Mouse (Mus musculus): ENCODE measurements around the gene Ubl3.
A peak's percentile ranks its signal among the peaks of the same experiment; 100 is the strongest.

The Ubl3 gene

DNA sequence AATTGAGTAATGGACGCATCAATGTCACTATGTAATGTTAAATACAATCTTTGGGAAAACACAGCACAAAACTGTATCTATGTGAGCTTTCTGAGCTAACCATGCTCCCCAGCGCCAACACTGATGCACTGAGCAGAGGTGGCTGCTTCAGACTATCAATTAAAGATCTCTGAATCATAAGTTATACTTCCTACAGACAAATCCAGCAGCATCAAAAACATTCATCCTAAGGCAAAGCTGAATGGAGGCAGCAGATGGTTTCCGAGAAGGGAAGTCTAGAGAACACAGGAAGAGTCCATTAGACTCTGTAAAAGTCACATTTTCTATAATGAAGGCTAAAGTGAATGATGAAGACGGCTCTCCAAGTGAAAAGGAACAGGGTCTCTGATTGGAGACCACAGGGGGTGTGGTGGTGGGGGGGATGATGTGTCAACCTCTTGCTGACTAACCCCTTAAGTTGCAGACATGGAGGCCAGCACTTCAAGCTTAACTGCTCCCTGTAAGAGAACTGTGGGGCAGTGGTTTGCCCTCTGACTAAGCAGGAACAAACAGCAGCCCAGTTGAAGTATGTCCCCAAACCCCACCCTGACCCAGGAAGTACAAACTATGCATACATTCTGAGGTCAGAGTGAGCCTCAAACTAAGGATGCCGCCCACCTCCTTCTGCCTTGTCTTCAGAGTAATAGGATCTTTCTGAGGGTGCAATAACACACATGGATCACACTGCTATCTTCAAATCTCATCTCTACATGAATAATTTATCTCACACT is 29.2 kb downstream of the Ubl3 start:
- DNase-seq = no peak

DNA sequence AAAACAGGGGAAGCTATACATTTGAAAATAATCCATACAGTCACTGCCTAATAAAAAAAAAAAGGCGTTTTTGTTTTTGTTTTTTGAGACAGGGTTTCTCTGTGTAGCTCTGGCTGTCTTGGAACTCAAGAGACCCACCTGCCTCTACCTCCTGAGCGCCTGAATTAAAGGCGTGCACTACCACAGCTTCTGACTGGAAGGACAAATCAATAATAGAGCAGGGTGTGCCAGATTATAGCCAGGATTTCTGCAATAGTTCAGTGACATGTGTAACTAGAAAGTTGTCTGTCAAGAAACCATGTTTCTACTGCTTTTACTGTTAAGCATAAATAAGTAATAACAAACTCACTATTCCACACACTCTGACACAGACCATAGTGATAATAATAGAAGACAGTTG is 30.2 kb downstream of the Ubl3 start:
- no peak for DNase-seq

DNA sequence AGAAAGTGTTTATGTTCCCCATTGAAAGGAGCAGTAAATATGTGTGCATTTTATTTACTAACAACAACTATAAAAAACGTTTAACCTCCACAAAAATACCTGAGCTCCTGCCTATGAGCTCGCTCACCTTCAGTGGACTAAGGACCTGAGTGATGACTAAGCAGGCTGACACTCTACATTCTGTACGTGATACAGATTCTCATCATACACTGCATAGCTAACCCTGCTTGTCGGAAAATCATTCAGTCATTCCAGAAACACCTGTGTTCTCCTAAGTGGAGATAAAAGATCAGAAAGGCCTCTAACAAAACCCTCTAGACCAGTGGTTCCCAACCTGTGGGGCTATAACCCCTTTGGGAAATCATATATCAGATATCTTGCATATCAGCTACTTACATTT is 35.1 kb downstream of the Ubl3 start:
- DNase-seq = no peak

DNA sequence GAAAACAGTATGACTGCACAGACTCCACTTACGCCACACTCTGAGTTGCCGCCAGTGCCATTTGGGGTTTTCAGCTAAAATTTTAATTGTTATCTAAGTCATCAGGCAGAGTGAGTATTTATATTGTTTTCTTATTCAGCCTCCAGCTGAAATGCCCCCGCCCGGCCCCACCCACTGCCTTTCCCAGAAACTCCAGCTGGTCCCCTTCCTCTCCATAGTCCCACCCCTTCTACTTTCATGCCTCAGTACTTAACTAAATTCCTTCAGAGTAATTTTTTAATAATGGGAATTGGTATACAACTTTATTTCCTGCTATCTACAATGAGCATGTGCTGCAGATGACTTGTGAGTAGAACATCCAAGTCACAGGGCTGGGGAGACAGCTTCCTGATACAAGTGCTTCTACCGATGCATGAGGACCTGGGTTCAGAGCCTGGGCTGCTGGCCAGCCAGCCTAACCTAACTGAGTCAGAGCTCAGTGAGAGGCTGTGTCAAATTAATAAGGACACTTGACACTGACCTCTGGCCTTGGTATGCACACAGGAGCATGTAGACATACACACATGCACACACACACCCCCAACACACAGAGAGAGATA is 40.4 kb downstream of the Ubl3 start:
- DNase-seq = no peak

DNA sequence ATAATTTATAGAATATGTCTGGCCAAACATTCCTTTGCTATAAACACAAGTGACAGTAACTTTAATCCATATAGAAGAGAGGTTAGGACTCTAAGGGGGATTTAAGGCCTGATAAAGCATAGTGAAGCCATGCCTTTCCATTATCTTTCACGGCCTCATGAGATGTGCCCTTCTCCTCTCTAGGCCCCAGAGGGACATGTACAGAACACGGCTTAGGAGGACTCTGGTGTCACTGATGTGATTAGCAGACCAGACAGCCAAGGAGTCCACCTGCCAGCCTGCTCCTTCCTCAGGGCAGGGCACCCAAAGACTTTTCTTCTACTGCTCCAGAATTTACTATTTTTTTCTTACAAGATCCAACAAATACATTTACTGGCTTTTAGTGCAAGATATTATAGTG is 42.3 kb downstream of the Ubl3 start:
- no peak for DNase-seq

DNA sequence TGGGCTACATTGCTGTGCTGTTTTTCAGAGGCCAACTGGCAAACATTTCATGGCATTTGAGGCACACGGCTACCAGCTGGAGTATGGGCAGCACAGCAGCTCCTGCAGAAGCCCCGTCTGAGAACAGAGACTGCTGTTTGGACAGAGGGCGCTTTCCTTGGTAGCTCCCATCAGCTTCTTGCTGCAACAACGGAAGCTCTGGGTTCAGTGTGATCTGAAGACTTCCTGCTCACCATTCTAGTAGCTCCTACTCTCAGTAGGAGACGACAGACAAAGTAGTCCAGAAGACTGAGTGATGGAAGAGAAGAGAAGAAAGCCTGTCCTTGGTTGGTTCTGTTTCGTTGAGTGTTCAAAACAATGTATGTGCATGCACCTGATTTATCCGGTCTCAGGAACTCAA is 42.9 kb downstream of the Ubl3 start:
- no peak for DNase-seq

DNA sequence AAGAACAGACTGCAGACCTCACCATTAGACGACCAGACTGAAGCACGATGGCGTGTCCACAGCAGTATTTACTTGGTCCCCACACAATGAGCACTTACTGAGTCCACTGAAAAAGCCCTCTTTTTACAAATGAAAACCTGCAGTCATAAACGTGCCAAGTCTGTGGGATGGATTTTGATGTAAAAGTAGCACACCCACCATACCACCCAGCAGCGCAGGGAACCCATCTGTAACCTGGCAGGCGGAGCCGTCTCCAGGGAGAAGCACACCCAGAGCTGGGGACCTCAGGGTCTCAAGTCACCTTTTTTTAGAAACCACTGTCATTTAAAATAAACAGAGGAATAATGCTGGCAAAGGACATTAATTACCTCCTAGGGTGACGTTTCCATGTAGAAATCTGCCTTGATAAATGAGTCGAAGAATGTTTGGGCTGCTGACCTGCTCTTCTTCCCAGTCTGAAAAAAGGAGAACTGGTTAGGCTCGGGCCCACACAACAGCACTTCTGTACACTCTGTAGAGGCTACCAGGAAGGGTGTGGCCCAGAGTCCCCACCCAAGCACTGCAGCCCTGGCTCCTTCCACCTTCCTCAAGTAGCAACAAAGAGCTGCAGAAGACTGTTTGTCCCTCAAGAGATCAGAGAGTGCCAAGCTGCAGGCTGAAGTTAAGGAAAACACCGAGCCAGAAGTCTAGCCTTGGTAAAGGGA is 43.5 kb downstream of the Ubl3 start:
- DNase-seq = no peak

DNA sequence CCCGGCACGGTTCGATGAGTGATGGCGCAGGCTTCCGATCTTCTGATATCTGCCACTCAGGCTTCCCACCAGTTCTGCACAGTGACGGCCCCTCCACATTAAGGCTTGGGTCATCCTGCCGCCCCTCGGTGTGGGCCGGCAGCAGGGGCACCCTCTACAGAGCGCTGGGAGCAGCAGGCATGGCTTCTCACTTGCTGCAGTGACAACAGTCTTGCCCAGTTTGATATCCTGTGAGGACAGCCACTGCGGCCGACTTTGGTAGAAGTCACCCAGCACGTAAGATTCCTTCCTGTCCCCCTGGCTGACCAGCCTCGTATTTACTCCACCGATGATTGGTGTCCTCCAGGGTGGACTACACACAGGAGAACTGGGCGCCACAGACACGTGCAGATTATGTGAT is 47.2 kb downstream of the Ubl3 start:
- no peak for DNase-seq

DNA sequence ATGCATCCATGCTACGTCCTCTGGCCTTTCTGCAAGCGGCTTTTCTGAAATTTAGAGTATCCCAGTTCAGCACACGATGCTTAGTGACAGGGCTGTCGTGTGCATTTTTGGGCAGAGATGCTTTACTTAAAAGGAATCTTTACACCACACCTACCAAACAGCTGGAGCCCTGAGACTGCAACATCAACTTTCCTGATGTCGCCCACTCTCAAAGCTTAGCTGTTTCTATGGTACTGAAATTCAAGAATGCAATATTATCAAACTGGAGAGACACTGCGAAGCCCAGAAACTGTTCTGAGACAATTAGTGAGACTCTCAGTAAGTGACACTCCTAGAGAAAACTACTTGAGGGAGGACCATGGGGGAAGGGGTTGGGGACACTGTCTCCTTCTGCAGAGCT is 50.4 kb downstream of the Ubl3 start:
- no peak for DNase-seq

DNA sequence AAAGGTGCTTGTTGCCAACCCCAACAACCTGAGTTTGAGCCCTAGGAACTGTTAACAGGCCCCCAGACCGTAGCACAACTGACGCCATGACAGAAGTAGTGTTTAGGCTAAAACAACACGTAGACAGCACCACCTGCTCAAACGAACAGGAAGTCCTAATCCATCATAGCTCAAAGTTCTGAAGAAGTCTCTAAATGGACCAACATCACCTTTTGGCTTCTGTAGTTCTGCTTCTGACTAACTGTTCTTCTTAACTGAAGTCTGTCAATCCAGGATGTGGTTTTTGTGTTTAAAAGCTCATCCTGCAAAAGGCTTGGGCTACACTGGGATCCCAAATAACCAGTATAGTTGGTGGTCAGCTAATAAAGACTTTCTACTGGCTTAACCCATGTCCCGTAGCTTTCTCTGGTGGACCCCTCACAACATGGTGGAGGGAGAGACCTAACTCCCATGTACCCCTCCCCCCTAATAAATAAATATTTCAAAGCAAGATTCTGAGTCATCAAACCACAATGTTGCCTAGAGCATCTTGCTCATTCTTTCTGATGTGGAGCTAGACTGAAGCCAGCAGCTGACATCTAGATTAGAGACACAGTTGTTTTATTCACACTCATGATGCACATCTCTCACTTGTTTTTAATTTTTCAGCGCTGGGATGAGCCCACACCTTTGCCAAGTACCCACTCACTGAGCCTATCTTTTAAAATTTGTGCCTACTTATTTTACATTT is 51.2 kb downstream of the Ubl3 start:
- no peak for DNase-seq

DNA sequence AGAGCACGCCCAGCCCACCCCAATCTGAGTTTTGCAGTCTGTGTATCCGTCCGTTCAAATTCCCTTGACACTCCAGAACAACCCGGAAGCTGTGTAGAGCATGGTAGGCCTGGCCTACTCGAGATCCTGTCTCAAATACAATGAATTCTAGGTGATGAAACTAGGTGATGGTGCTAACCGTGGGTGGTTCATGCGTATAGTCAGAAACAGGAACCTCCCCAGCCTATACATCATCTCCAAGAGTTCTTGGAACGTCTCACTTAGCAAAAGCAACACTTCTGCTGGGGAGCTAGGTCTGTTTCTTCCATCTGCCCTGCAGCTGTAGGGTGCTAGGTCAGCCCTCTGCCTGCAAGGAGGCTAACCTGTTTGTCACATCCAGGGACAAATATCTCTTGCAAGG is 52.1 kb downstream of the Ubl3 start:
- no peak for DNase-seq

DNA sequence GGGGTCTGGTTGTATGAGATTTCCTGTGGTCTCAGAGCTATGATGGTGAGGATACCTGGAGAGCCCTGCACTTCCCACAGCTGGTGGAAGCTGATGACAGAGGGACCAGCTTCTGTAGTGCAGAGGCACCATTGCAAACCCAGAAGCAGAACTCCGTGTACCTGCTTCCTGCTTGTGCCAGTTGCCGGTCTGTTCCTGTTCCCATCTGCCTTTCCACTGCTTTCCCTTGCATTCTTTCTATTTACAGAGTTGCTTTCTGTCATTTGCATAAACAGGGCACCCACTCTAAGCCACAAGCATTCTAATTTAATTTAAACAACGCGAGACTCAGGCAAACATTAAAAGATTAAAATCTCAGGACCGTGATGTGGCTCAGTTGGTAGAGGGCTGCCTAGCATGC is 53.0 kb downstream of the Ubl3 start:
- no peak for DNase-seq

DNA sequence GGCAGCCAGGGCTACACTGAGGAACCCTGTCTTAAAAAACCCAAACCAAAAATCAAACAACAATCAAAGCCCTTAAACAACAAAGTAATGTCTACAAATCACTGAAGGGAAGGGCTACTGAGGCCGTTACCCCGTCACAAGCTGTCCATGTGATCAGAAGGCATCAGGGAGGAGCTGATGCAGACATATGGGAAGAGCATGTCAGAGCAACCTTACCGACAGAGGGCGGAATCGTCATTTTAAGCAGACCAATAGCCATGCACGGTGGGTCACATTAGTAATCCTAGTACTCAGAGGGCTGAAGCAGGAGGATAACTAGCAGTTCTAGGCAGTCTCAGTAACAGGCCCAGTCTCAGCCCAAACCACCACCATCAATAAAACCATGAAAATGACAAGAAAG is 56.6 kb downstream of the Ubl3 start:
- DNase-seq = no peak

DNA sequence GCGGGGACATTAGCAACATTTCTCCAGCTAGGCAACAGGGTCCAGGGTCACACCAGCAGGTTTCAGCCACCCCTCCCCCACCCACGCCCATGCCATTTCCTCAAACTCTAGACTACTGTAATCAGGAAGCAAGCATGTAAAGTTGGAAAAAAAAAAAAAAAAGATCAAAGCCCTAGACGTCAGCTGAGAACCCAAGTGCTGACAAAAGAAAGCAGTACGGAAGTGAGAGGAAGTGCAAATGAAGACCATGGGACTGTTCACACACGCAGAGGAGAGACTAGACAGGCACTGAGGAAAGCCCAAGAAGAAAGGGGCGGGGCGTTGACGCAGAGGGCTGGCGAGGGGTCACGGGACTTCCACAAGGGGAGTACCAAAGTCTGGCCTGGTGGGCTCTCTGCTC is 57.4 kb downstream of the Ubl3 start:
- peak; percentile 60 to 76 for DNase-seq

DNA sequence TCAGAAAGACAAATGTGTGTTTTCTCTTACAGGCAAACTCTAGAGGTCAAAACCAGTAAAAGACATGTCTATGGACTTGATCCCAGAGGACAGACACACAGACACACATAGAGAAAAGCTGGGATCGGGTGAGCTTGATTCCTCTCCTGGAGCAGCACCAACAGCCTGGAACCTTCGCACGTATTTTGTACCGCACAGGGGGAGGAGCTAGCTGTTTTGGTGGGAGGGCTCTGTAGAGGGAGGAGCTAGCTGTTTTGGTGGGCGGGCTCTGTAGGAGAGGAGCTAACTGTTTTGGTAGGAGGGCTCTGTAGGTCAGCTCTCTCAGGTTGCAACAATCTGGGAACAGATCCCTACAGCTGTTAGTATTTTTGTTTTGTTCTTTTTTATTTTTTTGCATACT is 58.3 kb downstream of the Ubl3 start:
- DNase-seq = no peak

DNA sequence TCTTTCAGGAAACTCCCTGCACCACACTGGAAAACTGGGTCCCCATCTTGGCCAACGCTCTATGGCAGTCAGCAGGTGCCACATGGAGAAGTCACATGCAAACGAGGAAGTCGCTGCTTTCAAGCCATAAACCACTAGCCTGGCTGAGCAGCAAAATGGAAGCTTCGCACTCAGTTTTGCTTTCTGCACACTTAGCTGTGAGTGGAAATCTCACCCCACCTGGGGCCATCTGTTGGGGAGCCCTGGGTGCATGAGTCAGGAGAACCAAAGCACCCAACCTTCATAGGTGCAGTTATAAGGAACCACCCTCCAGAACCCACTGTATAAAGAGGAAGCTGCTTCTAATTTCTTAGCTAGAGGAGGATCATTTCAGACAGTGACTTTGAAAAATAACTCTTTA is 59.6 kb downstream of the Ubl3 start:
- no peak for DNase-seq

DNA sequence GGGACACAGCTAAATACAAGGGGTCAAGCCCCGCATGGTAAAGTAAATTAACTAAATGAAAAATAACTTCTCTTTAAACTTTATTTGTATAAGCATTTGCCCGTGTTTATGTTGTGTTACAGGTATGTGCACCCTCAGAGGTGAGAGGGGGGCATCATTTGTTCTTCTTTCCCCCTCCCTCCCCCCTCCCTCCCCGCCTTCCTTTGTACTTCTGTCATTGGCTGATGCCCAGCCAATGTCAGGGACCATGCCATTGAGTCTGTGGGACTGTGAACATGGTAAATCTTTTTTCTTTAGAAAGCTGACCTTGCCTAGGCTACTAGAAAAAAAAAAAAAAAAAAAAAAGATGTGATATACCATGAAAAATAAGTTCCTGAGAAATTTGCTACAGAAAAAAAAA is 62.2 kb downstream of the Ubl3 start:
- DNase-seq = no peak

DNA sequence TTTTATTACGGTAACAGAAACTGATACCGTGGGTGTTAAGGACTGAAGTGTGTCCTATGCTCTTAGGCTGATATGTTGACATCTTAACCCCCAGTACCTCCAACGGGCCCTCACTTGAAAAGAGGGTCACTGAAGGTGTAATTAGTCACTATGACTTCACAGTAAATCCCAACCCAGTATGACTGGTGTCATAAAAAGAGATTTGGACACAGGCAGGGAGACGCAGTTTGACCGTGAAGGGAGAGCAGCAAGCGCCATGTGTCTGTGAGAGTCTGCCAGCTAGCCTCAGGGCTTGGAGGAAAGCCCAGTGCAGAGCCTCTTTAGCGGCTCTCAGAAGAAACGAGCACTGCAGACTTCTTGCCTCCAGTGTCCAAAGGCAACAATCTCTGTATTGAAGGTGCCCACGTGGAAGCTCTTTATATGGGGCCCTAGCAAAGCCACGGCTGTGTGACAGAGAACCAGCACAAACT is 62.8 kb downstream of the Ubl3 start:
- no peak for DNase-seq

DNA sequence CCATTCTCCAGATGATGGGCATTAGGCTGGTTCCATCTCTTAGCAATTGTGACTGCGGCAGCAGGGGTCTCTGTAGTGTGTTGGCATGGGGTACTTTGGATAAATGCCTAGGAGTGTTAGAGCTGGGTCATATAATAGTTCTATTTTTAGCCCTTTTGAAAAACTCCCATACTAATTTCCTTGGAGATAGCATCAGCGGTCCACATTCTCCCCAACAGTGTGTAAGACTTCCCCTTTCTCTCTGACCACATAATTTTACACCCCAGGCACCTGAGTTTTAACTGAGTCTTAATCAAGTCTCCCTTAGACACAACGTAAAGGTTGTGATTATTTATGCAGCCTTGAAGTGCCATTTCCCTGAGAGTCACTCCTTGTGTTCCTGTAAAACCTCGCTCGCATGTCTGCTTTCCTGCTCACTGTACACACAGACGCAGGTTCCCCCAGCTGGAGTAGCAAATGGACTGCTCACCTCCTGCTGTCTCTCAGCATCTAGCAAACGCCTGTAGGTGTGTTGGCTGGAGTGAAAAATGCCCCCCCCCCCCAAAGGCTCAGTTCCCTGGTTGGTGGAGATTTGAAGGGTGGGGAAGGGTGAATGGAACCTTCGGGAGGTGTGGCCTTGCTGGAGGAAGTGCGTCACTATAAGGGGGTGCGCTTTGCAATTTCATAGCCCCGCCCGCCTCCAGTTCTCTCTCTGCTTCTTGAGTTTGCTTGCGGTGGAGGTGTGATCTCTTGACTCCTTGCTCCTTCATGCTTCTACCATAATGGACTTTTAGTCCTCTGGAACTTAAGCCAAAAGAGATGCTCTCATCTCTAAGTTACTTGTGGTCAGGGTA is 63.5 kb downstream of the Ubl3 start:
- DNase-seq = peak; percentile 24 to 47

DNA sequence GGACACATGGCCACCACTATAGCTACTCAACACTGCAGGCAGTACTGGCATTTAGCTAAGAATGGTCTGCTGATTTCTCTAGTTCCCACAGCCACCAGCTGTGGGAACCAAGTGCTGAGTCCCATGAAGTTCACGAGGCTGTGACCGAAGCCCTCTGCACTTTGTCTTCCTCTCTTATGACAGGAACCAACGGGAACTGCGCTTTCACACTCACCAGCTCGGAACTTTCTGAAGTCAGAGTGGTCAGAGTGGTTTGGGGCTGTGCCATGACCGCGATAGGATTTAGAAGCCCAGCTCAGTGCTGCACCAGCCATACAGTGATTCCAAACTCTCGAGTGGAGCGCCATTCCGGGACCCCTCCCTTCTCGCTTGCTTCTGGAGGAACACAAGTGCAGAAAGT is 66.4 kb downstream of the Ubl3 start:
- no peak for DNase-seq

DNA sequence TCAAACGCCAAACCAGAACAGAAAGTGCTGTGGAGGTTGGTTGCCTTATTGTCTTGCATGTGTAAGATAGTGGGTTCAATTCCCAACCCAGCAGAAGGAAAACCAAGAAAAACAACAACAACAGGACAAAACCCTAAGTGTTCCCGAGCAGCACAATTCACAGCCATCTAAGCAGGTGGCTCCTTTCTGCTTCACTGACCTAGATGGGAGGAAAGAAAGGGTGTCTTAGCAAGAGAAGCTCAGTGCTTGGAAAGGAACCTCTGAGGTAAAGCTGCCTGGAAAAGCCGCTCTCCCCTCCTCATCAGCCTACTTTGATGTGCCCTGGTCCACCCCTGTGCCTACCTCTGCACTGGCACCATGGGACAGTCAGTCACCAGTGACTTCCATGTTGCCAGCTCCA is 70.8 kb downstream of the Ubl3 start:
- no peak for DNase-seq

DNA sequence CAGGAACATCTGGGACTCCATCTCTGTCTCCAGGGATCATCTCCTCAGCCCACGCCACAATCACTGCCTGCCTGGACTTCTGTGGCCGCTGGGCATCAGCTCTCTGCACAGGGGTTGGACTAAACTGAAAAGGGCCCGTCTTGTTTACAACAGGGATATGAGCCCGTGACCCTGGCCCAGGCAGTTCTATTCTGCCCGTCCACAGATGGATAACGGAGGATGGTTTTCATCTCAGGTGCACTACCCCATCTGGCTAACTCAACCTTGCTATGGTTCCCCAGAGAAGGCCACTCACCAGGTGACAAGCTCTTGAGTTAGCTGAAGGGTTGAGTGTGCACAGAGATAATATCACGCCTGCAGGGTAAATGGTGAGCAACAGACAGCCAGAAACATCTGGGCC is 78.2 kb downstream of the Ubl3 start:
- no peak for DNase-seq
